Mouse (Mus musculus): ENCODE measurements around the gene E030030I06Rik. TPM values are rescaled to one million over a fixed set of nuclear protein-coding genes. Genes with fewer than 3 reads are reported as not detected.
"Not testable (repeated sequence)": the region's sequence is repeated elsewhere in the genome, so short reads cannot be mapped to it uniquely, and the experiment has no call there.

Gene E030030I06Rik
- polyA plus RNA-seq, 1 experiment from 2014 or later, result 17.0 TPM

GRCm38 (mm10) chr10:22154871-22155799 lies 6.1 kb upstream of the E030030I06Rik start:
- no peak for ATAC-seq (ENCODE audit: insufficient number of reproducible peaks, low FRiP score, low TSS enrichment, low read depth)

DNA sequence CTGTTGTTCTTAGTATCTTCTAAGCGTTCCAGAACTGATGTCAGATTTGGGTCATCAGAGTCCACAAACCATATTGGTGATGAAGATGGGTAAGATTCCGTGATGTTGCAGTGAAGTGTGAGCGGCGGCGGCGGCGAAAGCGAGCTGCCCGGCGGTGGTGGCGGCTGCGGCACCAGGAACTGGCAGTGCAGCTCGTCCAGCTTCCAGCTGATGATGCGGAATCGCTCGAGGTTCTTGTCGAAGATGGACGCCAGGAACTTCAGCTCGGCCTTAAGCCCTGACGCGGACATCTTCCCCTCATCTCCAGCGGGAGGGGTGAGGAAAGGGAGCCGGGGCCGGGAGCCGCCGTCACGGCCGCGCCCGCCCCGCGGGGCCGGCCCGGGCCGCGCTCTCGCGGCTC lies 5.1 kb upstream of the E030030I06Rik start:
- not testable (repeated sequence) for H3K27ac ChIP-seq (replicated peaks; ENCODE audit: low read depth, low read length); H3K36me3 ChIP-seq (ENCODE audit: control insufficient read depth, insufficient read depth, low read length); H3K4me1 ChIP-seq (ENCODE audit: control insufficient read depth, insufficient read depth, low read length); H3K9ac ChIP-seq (ENCODE audit: low read length); ATAC-seq (ENCODE audit: insufficient number of reproducible peaks, low FRiP score, low TSS enrichment, low read depth); H3K4me3 ChIP-seq (ENCODE audit: low read depth, low read length); H3K9me3 ChIP-seq (ENCODE audit: control insufficient read depth, low read length)
- WGBS, result under 1% methylated on average over 38 of the region's 38 CpGs
- peak; percentile 67 for DNase-seq (ENCODE audit: low spot score)
- peak overlapping the region; percentile 47; the same call in 1 of the 2 replicates for H3K4me2 ChIP-seq (ENCODE audit: low read depth, severe bottlenecking)
- H3K27me3 ChIP-seq (ENCODE audit: control insufficient read depth, insufficient read depth, low read length), result peaks cover 47% of the 10 kb centered on the region

More at GRCm38 (mm10) chr10:22154871-22155799, 6.1 kb upstream of the E030030I06Rik start:
- Histone ChIP-seq H3K27me3 (ENCODE audit: control insufficient read depth, insufficient read depth, low read length) (peaks cover 51% of the 10 kb centered on the region), H3K4me3 (ENCODE audit: low read depth, low read length) (no peak overlapping the region), H3K9ac (ENCODE audit: low read length) (no peak overlapping the region), H3K4me1 (ENCODE audit: control insufficient read depth, insufficient read depth, low read length) (peaks cover 2% of the 10 kb centered on the region; the same call in 1 of the 2 replicates), H3K9me3 (ENCODE audit: control insufficient read depth, low read length) (no peaks in the 10 kb centered on the region), H3K4me2 (ENCODE audit: low read depth, severe bottlenecking) (no peak overlapping the region), H3K27ac (replicated peaks; ENCODE audit: low read depth, low read length) (no peak overlapping the region), H3K36me3 (ENCODE audit: control insufficient read depth, insufficient read depth, low read length) (no peaks in the 10 kb centered on the region)
- 15% methylated on average over 3 of the region's 3 CpGs for WGBS
- peak; percentile 22 for DNase-seq (ENCODE audit: low spot score)

DNA sequence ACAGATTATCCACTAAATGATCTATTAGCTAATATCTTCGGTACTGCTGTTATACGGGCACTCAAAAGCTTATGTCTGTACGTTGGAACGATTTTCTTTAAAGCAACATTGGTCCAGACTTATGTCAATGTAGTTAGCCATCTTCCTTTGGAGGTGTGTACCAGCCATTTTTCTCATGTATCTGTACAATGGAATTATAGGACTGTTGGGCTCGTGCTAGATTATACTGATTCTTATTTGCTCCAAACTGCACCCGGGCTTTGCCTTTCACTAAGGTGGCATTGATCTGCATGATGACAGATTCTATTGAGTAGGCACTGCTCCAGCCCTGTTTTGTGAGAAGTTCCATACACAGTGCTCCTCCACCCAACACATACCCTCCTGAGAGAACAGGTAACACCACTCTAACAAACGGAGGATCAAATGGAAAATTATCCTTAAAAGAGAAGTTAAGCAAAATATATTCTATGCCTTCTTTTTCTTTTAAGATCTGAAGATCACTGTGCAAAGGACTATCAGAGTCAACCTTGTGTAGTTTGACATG lies 4.1 kb upstream of the E030030I06Rik start:
- peak; percentile 27 for DNase-seq (ENCODE audit: low spot score)
- H3K4me1 ChIP-seq (ENCODE audit: control insufficient read depth, insufficient read depth, low read length); H3K27ac ChIP-seq (replicated peaks; ENCODE audit: low read depth, low read length); H3K36me3 ChIP-seq (ENCODE audit: control insufficient read depth, insufficient read depth, low read length); H3K4me3 ChIP-seq (ENCODE audit: low read depth, low read length); H3K9me3 ChIP-seq (ENCODE audit: control insufficient read depth, low read length); H3K4me2 ChIP-seq (ENCODE audit: low read depth, severe bottlenecking); H3K9ac ChIP-seq (ENCODE audit: low read length); ATAC-seq (ENCODE audit: insufficient number of reproducible peaks, low FRiP score, low TSS enrichment, low read depth): not testable (repeated sequence)
- H3K27me3 ChIP-seq (ENCODE audit: control insufficient read depth, insufficient read depth, low read length), result peaks cover 40% of the 10 kb centered on the region
- 3% methylated on average over 7 of the region's 7 CpGs for WGBS

DNA sequence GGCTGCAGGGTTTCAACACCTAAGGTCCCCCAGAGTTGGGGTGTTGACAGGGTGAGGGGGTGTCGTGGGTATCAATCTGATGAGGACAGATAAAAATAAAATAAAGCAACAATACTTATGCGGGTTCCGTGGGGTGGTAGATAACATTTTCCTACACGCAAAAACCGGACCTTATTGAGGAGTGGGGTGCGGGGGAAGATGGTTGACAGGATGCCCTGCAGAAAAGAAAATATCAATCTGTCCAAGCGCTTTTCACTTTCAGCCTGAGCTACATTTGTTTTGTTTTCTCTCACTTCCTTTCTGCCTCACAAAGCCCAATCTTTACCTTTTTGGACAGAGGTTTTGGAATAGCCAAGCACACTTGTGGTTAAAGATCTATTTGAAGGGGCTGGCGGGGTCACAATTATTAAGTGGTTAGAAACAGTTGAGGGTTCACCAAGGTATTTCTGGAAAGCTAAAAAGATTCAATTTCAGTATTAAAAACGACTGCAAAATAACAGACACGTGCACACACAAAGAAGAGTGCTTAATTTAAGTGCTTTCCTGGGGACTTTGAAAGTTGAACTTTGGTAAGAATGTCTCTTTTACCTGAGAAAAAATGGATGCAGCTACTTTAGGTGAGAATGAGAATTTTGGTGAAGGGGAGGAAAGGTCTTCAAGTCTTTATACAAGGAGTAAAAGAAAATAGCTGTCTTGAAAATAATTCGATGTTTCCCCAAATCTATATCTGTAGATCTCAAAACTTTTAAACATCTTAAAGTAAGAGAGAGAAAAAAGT lies 3.0 kb upstream of the E030030I06Rik start:
- H3K36me3 ChIP-seq (ENCODE audit: control insufficient read depth, insufficient read depth, low read length); H3K27ac ChIP-seq (replicated peaks; ENCODE audit: low read depth, low read length); ATAC-seq (ENCODE audit: insufficient number of reproducible peaks, low FRiP score, low TSS enrichment, low read depth); H3K4me2 ChIP-seq (ENCODE audit: low read depth, severe bottlenecking); H3K9me3 ChIP-seq (ENCODE audit: control insufficient read depth, low read length); H3K4me1 ChIP-seq (ENCODE audit: control insufficient read depth, insufficient read depth, low read length); H3K4me3 ChIP-seq (ENCODE audit: low read depth, low read length); H3K9ac ChIP-seq (ENCODE audit: low read length): not testable (repeated sequence)
- peak; percentile 42 for DNase-seq (ENCODE audit: low spot score)
- peaks cover 33% of the 10 kb centered on the region for H3K27me3 ChIP-seq (ENCODE audit: control insufficient read depth, insufficient read depth, low read length)
- 2% methylated on average over 11 of the region's 11 CpGs for WGBS

- not testable (repeated sequence) for H3K9ac ChIP-seq (ENCODE audit: low read length); H3K36me3 ChIP-seq (ENCODE audit: control insufficient read depth, insufficient read depth, low read length); DNase-seq (ENCODE audit: low spot score); H3K4me1 ChIP-seq (ENCODE audit: control insufficient read depth, insufficient read depth, low read length); H3K27ac ChIP-seq (replicated peaks; ENCODE audit: low read depth, low read length); H3K9me3 ChIP-seq (ENCODE audit: control insufficient read depth, low read length); ATAC-seq (ENCODE audit: insufficient number of reproducible peaks, low FRiP score, low TSS enrichment, low read depth)
- H3K4me2 ChIP-seq (ENCODE audit: low read depth, severe bottlenecking), result peak overlapping the region; percentile 29; the same call in 1 of the 2 replicates
- WGBS, result 1% methylated on average over 54 of the region's 55 CpGs
- peaks cover 30% of the 10 kb centered on the region for H3K27me3 ChIP-seq (ENCODE audit: control insufficient read depth, insufficient read depth, low read length)
- peak overlapping the region; percentile 20; the same call in 1 of the 2 replicates for H3K4me3 ChIP-seq (ENCODE audit: low read depth, low read length)
Measured at GRCm38 (mm10) chr10:22151056-22151862, 2.2 kb upstream of the E030030I06Rik start.

DNA sequence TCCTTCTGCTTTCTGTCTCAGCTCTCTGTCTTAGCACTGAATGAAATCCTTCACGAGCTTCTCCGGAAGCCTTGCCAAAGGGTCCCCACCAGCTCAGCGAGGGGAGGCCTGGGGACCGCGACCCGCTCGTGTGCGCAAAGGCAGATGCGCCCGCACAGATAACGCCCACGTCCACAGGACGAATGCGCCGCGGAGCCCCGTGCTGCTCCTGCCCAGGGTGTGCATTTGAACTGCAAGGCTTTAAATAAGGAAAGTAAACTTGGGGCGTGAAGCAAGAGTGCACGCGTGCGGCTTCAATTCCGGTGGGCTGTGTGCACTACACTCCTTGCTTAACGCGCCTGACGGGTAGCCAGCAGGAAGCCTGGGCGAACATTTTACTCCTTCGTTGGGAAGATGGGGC lies 1.5 kb upstream of the E030030I06Rik start:
- Histone ChIP-seq H3K4me2 (ENCODE audit: low read depth, severe bottlenecking) (peak overlapping the region; percentile 93), H3K36me3 (ENCODE audit: control insufficient read depth, insufficient read depth, low read length) (no peaks in the 10 kb centered on the region), H3K4me3 (ENCODE audit: low read depth, low read length) (peak overlapping the region; percentile 71; the same call in 1 of the 2 replicates), H3K9ac (ENCODE audit: low read length) (no peak overlapping the region), H3K27ac (replicated peaks; ENCODE audit: low read depth, low read length) (no peak overlapping the region), H3K9me3 (ENCODE audit: control insufficient read depth, low read length) (no peaks in the 10 kb centered on the region), H3K4me1 (ENCODE audit: control insufficient read depth, insufficient read depth, low read length) (peaks cover 5% of the 10 kb centered on the region; the same call in 1 of the 2 replicates), H3K27me3 (ENCODE audit: control insufficient read depth, insufficient read depth, low read length) (peaks cover 25% of the 10 kb centered on the region)
- ATAC-seq (ENCODE audit: insufficient number of reproducible peaks, low FRiP score, low TSS enrichment, low read depth), result no peak
- peak; percentile 59 for DNase-seq (ENCODE audit: low spot score)
- under 1% methylated on average over 27 of the region's 27 CpGs for WGBS

DNA sequence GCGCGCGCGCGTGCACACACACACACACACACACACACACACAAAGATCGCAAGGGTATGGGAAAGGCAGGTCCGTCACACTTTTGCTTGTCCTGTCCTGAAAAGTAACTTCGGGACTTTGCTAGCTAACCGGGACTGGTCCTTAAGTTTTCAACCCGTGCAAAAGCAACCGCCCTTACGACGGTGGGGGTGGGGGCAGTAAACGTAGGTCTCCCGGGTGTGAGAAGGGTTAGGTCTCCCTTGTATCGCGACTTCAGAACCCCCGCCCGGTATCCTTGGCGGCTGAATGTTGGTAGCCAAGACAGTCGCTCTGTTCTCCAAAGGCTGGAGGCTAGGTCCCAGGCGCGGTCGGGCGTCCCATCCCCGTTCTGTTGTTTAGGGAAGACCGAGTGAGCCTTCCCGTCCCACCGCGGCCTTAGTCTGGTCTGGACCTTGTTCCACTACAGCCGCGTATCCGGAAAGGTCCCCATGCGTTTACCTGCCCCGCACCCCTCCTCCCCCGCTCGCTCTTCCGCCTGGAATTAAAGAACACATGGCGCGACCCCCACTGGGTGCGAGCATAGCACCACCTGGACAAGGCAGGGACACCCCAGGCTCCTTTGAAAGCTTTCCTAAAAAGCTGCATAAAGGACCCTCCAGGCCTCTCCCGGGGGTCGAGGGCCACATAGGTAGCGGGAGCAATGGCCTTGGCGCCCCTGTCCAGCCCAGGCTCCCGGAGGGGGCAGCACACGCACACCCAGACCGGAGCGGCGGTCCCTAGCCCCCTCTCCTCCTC lies 808 bp upstream of the E030030I06Rik start:
- Histone ChIP-seq H3K4me3 (ENCODE audit: low read depth, low read length) (peak overlapping the region; percentile 71), H3K36me3 (ENCODE audit: control insufficient read depth, insufficient read depth, low read length) (no peaks in the 10 kb centered on the region), H3K9ac (ENCODE audit: low read length) (no peak overlapping the region), H3K4me1 (ENCODE audit: control insufficient read depth, insufficient read depth, low read length) (peaks cover 5% of the 10 kb centered on the region; the same call in 1 of the 2 replicates), H3K4me2 (ENCODE audit: low read depth, severe bottlenecking) (peak overlapping the region; percentile 93), H3K27me3 (ENCODE audit: control insufficient read depth, insufficient read depth, low read length) (peaks cover 20% of the 10 kb centered on the region), H3K9me3 (ENCODE audit: control insufficient read depth, low read length) (no peaks in the 10 kb centered on the region), H3K27ac (replicated peaks; ENCODE audit: low read depth, low read length) (no peak overlapping the region)
- ATAC-seq (ENCODE audit: insufficient number of reproducible peaks, low FRiP score, low TSS enrichment, low read depth), result no peak
- peak; percentile 68 for DNase-seq (ENCODE audit: low spot score)
- under 1% methylated on average over 50 of the region's 50 CpGs for WGBS
